Mouse (Mus musculus): Measurements from ENCODE around the gene Fam131a.

GRCm38 (mm10) chr16:20651947-20652310, 41.1 kb upstream of the Fam131a start:
- no peak for TF ChIP-seq CHD2 (IDR thresholded peaks at IDR 0.05; ENCODE audit: low read depth, low read length)
- TF ChIP-seq ZC3H11A (IDR thresholded peaks at IDR 0.05; ENCODE audit: borderline replicate concordance, low read depth, low read length), result no peak
- TF ChIP-seq HCFC1 (IDR thresholded peaks at IDR 0.05; ENCODE audit: borderline replicate concordance, insufficient read depth, low read length), result no peak
- TF ChIP-seq ZNF384 (IDR thresholded peaks at IDR 0.05; ENCODE audit: low read depth, low read length), result no peak
